Mouse (Mus musculus) liver, embryonic 14.5 days (tissue): ENCODE measurements around the gene Clic1. TPM values are rescaled to one million over a fixed set of nuclear protein-coding genes. Genes with fewer than 3 reads are reported as not detected.
A peak's percentile ranks its signal among the peaks of the same experiment; 100 is the strongest.

Source experiments
- ATAC-seq: fragments of 200-750 bp; cut with Nextera tagmentation; 2 replicates; pipeline ENCODE4 v1.8.0; 2017; ENCODE audit warnings: moderate number of reproducible peaks, mild to moderate bottlenecking, moderate library complexity; ENCODE audit not compliant: insufficient read depth
- DNase-seq, 3 experiments: peaks; one replicate each; pipeline ENCODE4 v3.0.0-alpha.2; 2012 to 2013; ENCODE audit warnings: low read depth in 3 of 3, low spot score in 3 of 3
- H3K27ac ChIP-seq: fragments of 300-500 bp; sonication (generic); 2 replicates; pipeline ENCODE4 v1.5.1; 2014; ENCODE audit warnings: moderate library complexity, mild to moderate bottlenecking, control low read depth, inconsistent platforms
- H3K27me3 ChIP-seq: fragments of 300-500 bp; sonication (generic); 2 replicates; pipeline ENCODE4 v1.6.1; 2014; ENCODE audit warnings: mild to moderate bottlenecking, low read length, moderate library complexity; ENCODE audit not compliant: control insufficient read depth, insufficient read depth
- H3K36me3 ChIP-seq: fragments of 300-500 bp; sonication (generic); replicated peaks from 2 replicates; pipeline ENCODE4 v1.6.1; 2014; ENCODE audit warnings: low read depth; ENCODE audit not compliant: control insufficient read depth, insufficient read depth
- H3K4me1 ChIP-seq, 2 experiments: fragments of 200-500 bp in 1 of 2; fragments of 300-500 bp in 1 of 2; sonication (generic) in 1 of 2; replicated peaks; 2 replicates each; pipeline ENCODE4 v1.6.1; 2012 to 2014; ENCODE audit warnings: antibody characterized with exemption in 1 of 2, inconsistent platforms in 1 of 2, low read length in 1 of 2; ENCODE audit not compliant: control insufficient read depth in 2 of 2, insufficient read depth in 2 of 2
- H3K4me2 ChIP-seq: fragments of 300-500 bp; sonication (generic); 2 replicates; pipeline ENCODE4 v1.6.1; 2014; ENCODE audit warnings: low read depth, mild to moderate bottlenecking, control low read depth, moderate library complexity
- H3K4me3 ChIP-seq, 2 experiments: fragments of 200-500 bp in 1 of 2; fragments of 300-500 bp in 1 of 2; sonication (generic) in 1 of 2; 2 replicates each; pipeline ENCODE4 v1.5.1; 2012 to 2014; ENCODE audit warnings: low read depth in 2 of 2, low read length in 2 of 2, mild to moderate bottlenecking in 2 of 2, control low read depth in 1 of 2, inconsistent platforms in 1 of 2, moderate library complexity in 1 of 2; ENCODE audit not compliant: insufficient read depth in 1 of 2
- H3K9ac ChIP-seq: fragments of 300-500 bp; sonication (generic); replicated peaks from 2 replicates; pipeline ENCODE4 v1.6.1; 2014; ENCODE audit warnings: mild to moderate bottlenecking, control low read depth, moderate library complexity
- H3K9me3 ChIP-seq: fragments of 300-500 bp; sonication (generic); 2 replicates; pipeline ENCODE4 v1.6.1; 2016; ENCODE audit warnings: low read length, mixed read lengths; ENCODE audit not compliant: control insufficient read depth
- CTCF ChIP-seq: IDR thresholded peaks from 2 replicates; pipeline ENCODE4 v1.5.1; 2016; ENCODE audit warnings: antibody characterized with exemption, low read depth, control low read depth
- EP300 ChIP-seq: IDR thresholded peaks from 2 replicates; pipeline ENCODE4 v1.6.1; 2016; ENCODE audit warnings: antibody characterized with exemption, low read depth
- WGBS: fragments of 180-500 bp; shearing (Covaris S2); extraction: QIAGEN DNeasy Blood & Tissue Kit; methylation state at CpG from one replicate; pipeline ENCODE4 v1.1.7; 2014; ENCODE audit not compliant: insufficient replicate concordance; 5-methylcytosine and 5-hydroxymethylcytosine counted together
- polyA plus RNA-seq, 2 experiments: library from polyadenylated mRNA; depleted of rRNA in 1 of 2; stranded (reverse) in 1 of 2; unstranded in 1 of 2; fragments of >200 nt; fragmentation: Nextera tagmentation in 1 of 2; extraction: Ambion mirVana in 1 of 2; gene quantifications; 2 replicates each; pipeline versions ENCODE4 v1.2.1 to v1.2.3; 2012 to 2014

The Clic1 gene
- polyA plus RNA-seq, 2 experiments = 38.1 to 78.0 TPM

- Histone ChIP-seq H3K9ac (peak overlapping the region; percentile 45), H3K27ac (peak overlapping the region; percentile 69), H3K27me3 (no peaks in the 10 kb centered on the region), H3K4me2 (peak overlapping the region; percentile 66), H3K36me3 (no peaks in the 10 kb centered on the region), H3K4me1 (peaks cover 12 to 24% of the 10 kb centered on the region in 2 experiments), H3K4me3 (peak overlapping the region; percentile 36 to 41), H3K9me3 (no peaks in the 10 kb centered on the region)
- 5% methylated on average over 9 of the region's 9 CpGs for WGBS
- DNase-seq (peak; percentile 75 to 78 (median 78)), ATAC-seq (peak; percentile 97)
- TF ChIP-seq CTCF (peak; percentile 70), EP300 (peak; percentile 77)
These were observed 30.0 kb downstream of the Clic1 start for GRCm38 (mm10) chr17:35079778-35080177.

- peak overlapping the region; percentile 66 for H3K4me2 ChIP-seq
- peak overlapping the region; percentile 36 to 41; a peak in 3 of 4 replicates for H3K4me3 ChIP-seq
- peak overlapping the region; percentile 45 for H3K9ac ChIP-seq
- no peaks in the 10 kb centered on the region for H3K36me3 ChIP-seq
- no peaks in the 10 kb centered on the region for H3K9me3 ChIP-seq
- peak; percentile 68 for ATAC-seq
- no peak for DNase-seq
- peaks cover 12 to 27% of the 10 kb centered on the region in 2 experiments for H3K4me1 ChIP-seq
- H3K27ac ChIP-seq = peak overlapping the region; percentile 69
- no peak for TF ChIP-seq EP300
- TF ChIP-seq CTCF = no peak
- WGBS = 16% methylated on average over 6 of the region's 6 CpGs
- H3K27me3 ChIP-seq = no peaks in the 10 kb centered on the region
These were observed 30.5 kb downstream of the Clic1 start for GRCm38 (mm10) chr17:35080248-35080647.

GRCm38 (mm10) chr17:35080710-35081109, 30.9 kb downstream of the Clic1 start:
- no peaks in the 10 kb centered on the region for H3K27me3 ChIP-seq
- no peaks in the 10 kb centered on the region for H3K9me3 ChIP-seq
- H3K36me3 ChIP-seq = no peaks in the 10 kb centered on the region
- H3K27ac ChIP-seq = no peak overlapping the region
- peaks cover 16 to 32% of the 10 kb centered on the region in 2 experiments for H3K4me1 ChIP-seq
- no peak for ATAC-seq
- no peak for TF ChIP-seq EP300
- no peak for TF ChIP-seq CTCF
- H3K9ac ChIP-seq = no peak overlapping the region
- WGBS = 81% methylated on average over 4 of the region's 4 CpGs
- DNase-seq = no peak
- H3K4me3 ChIP-seq = no peak overlapping the region
- peak overlapping the region; percentile 66 for H3K4me2 ChIP-seq

DNA sequence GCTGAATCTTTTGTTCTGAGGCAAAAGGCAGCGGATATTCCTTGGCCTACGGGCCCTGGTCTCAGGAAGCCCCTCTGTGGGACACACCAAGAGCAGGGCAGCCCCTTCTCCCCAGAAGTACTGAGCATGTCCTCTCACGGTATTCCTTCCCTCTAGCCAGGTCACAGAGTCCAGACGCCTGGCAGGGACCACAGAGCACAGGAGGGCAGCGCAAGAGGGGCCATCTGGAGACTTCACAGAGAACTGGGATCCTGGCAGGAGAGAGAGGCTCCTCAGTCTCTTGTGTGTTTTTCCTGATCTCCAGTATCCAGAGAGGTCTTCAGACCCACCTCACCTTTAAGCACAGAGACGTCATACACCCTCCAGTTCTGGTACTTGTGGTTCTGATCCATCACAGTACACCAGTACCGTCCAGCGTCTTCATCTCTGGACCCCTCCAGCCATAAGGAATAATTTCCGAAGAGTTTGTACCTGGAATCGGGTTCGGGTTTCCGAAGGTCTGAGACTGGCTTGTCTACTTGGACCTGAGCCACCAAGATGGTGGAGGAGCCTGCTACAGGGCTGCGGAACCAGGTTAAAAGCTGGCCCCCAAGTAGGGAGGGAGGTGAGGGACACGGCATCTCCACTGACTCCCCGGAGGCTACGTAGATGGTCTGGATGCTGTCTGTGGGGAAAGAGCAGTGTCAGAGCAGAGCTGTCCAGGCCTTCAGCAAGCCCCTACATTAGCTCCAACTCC, 33.2 kb downstream of the Clic1 start:
- H3K9me3 ChIP-seq = no peaks in the 10 kb centered on the region
- H3K4me1 ChIP-seq = peaks cover 16 to 32% of the 10 kb centered on the region in 2 experiments
- ATAC-seq (no peak), DNase-seq (no peak)
- H3K27me3 ChIP-seq = no peaks in the 10 kb centered on the region
- H3K27ac ChIP-seq = no peak overlapping the region
- WGBS = 82% methylated on average over 16 of the region's 16 CpGs
- no peak overlapping the region for H3K9ac ChIP-seq
- H3K4me2 ChIP-seq = no peak overlapping the region
- no peak overlapping the region for H3K4me3 ChIP-seq
- no peaks in the 10 kb centered on the region for H3K36me3 ChIP-seq
- TF ChIP-seq CTCF (no peak), EP300 (no peak)

GRCm38 (mm10) chr17:35083929-35084497, 34.2 kb downstream of the Clic1 start:
- WGBS = 52% methylated on average over 3 of the region's 3 CpGs
- Histone ChIP-seq H3K27me3 (no peaks in the 10 kb centered on the region), H3K27ac (no peak overlapping the region), H3K36me3 (no peaks in the 10 kb centered on the region), H3K4me3 (no peak overlapping the region), H3K9me3 (no peaks in the 10 kb centered on the region), H3K4me2 (no peak overlapping the region), H3K9ac (no peak overlapping the region), H3K4me1 (peaks cover 16 to 30% of the 10 kb centered on the region in 2 experiments)
- DNase-seq (no peak), ATAC-seq (no peak)
- TF ChIP-seq EP300 (no peak), CTCF (no peak)
